Comparison of ENCODE assay signal across 19 mouse cellular contexts in the genomic region with DNA sequence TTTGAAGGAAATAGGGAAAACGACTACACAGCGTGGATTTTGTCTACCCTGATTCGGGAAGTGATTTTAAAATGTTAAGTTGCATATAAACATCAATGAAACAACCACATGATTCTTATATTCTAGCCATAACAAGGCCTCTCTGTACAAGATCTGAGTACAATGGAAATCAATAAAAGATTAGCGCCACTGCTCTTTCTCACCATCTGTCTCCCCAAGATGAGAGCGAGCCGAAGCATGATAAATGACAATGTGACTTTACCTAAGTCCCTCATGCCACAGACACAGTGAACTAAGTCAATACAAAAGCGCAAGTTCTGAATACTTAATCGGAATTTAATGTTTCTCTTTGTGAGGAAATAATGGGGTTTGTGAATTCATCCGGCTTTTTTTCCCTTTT. TPM values are rescaled to one million over a fixed set of nuclear protein-coding genes. Genes with fewer than 3 reads are reported as not detected.
DNase-seq lines count a peak whose midpoint lies in the region; ATAC-seq and TF ChIP-seq lines count a peak whose summit lies in the region.
"Had no signal": no experiment of that assay in that cellular context is flagged by ENCODE, and none has a peak within 500 bp of the region (broad histone marks: within the 10 kb centered on the region; RNA-seq: fewer than 3 reads in every experiment).

No protein-coding gene starts in this region.

- TF ChIP-seq CTCF in stomach, postnatal 0 days (IDR thresholded peaks at IDR 0.05; ENCODE audit: low read depth) = no peak

- no peak overlapping the region for H3K4me3 ChIP-seq in midbrain, embryonic 11.5 days (ENCODE audit: low read depth, low read length)
- no peak overlapping the region for H3K4me3 ChIP-seq in midbrain, embryonic 10.5 days
- H3K4me3 ChIP-seq in midbrain, embryonic 14.5 days (replicated peaks; ENCODE audit: low read depth, low read length) = no peak overlapping the region
- no peak overlapping the region for H3K4me3 ChIP-seq in midbrain, embryonic 15.5 days
- H3K4me3 ChIP-seq in stomach, embryonic 15.5 days (replicated peaks) = no peak overlapping the region
- no peak overlapping the region for H3K4me3 ChIP-seq in stomach, postnatal 0 days (ENCODE audit: low read depth, low read length)
- H3K4me3 ChIP-seq: embryonic facial prominence, embryonic 10.5 days; embryonic facial prominence, embryonic 12.5 days; forebrain, embryonic 13.5 days; forebrain, embryonic 15.5 days had no signal

- ATAC-seq in midbrain, embryonic 11.5 days (ENCODE audit: low FRiP score) = peak; percentile 83
- no peak for ATAC-seq in midbrain, embryonic 14.5 days (ENCODE audit: low FRiP score, low TSS enrichment)
- no peak for ATAC-seq in midbrain, embryonic 15.5 days (replicated peaks)
- ATAC-seq in stomach, embryonic 15.5 days (ENCODE audit: insufficient read depth, low FRiP score, low read depth) = peak; percentile 27; the same call in 1 of the 2 replicates
- no peak for ATAC-seq in stomach, postnatal 0 days (ENCODE audit: low FRiP score, low TSS enrichment)
- ATAC-seq: forebrain, embryonic 13.5 days; forebrain, embryonic 15.5 days had no signal

- H3K4me2 ChIP-seq in midbrain, embryonic 11.5 days = no peak overlapping the region
- no peak overlapping the region for H3K4me2 ChIP-seq in midbrain, embryonic 14.5 days (ENCODE audit: low read length)
- H3K4me2 ChIP-seq in midbrain, embryonic 15.5 days = no peak overlapping the region
- no peak overlapping the region for H3K4me2 ChIP-seq in stomach, embryonic 15.5 days
- H3K4me2 ChIP-seq in stomach, postnatal 0 days (replicated peaks; ENCODE audit: low read depth) = no peak overlapping the region
- H3K4me2 ChIP-seq: embryonic facial prominence, embryonic 12.5 days; forebrain, embryonic 13.5 days; forebrain, embryonic 15.5 days had no signal

- no peak for TF ChIP-seq EP300 in stomach, postnatal 0 days (optimal IDR thresholded peaks at IDR 0.05)

- 68% methylated on average over 9 of the region's 9 CpGs for WGBS in midbrain, embryonic 11.5 days
- 85% methylated on average over 9 of the region's 9 CpGs for WGBS in midbrain, embryonic 10.5 days
- 51% methylated on average over 9 of the region's 9 CpGs for WGBS in midbrain, embryonic 14.5 days
- WGBS in midbrain, embryonic 15.5 days = 50% methylated on average over 9 of the region's 9 CpGs
- WGBS in stomach, embryonic 15.5 days = 75% methylated on average over 9 of the region's 9 CpGs
- WGBS in stomach, postnatal 0 days = 69% methylated on average over 9 of the region's 9 CpGs

- H3K9ac ChIP-seq in midbrain, embryonic 11.5 days (ENCODE audit: low read length) = no peak overlapping the region
- H3K9ac ChIP-seq in midbrain, embryonic 14.5 days (replicated peaks; ENCODE audit: low read length) = no peak overlapping the region
- H3K9ac ChIP-seq in midbrain, embryonic 15.5 days = no peak overlapping the region
- no peak overlapping the region for H3K9ac ChIP-seq in stomach, embryonic 15.5 days
- H3K9ac ChIP-seq in stomach, postnatal 0 days (ENCODE audit: low read length) = no peak overlapping the region
- H3K9ac ChIP-seq: embryonic facial prominence, embryonic 12.5 days; forebrain, embryonic 13.5 days; forebrain, embryonic 15.5 days had no signal

- H3K36me3 ChIP-seq in midbrain, embryonic 11.5 days (ENCODE audit: control insufficient read depth, insufficient read depth, low read length) = no peaks in the 10 kb centered on the region
- no peaks in the 10 kb centered on the region for H3K36me3 ChIP-seq in midbrain, embryonic 10.5 days
- no peaks in the 10 kb centered on the region for H3K36me3 ChIP-seq in midbrain, embryonic 14.5 days (ENCODE audit: control insufficient read depth, insufficient read depth, low read length)
- no peaks in the 10 kb centered on the region for H3K36me3 ChIP-seq in midbrain, embryonic 15.5 days (replicated peaks)
- no peaks in the 10 kb centered on the region for H3K36me3 ChIP-seq in stomach, embryonic 15.5 days
- no peaks in the 10 kb centered on the region for H3K36me3 ChIP-seq in stomach, postnatal 0 days (ENCODE audit: control insufficient read depth, insufficient read depth, low read length)
- H3K36me3 ChIP-seq: embryonic facial prominence, embryonic 10.5 days; embryonic facial prominence, embryonic 12.5 days; forebrain, embryonic 15.5 days had no signal

- H3K27ac ChIP-seq in midbrain, embryonic 11.5 days (ENCODE audit: low read depth, low read length) = no peak overlapping the region; the same call in 1 of the 2 replicates
- H3K27ac ChIP-seq in midbrain, embryonic 10.5 days (replicated peaks) = no peak overlapping the region
- H3K27ac ChIP-seq in midbrain, embryonic 14.5 days (replicated peaks; ENCODE audit: low read depth, low read length) = no peak overlapping the region
- H3K27ac ChIP-seq in midbrain, embryonic 15.5 days = no peak overlapping the region
- H3K27ac ChIP-seq in stomach, embryonic 15.5 days = no peak overlapping the region
- H3K27ac ChIP-seq in stomach, postnatal 0 days (replicated peaks) = no peak overlapping the region
- H3K27ac ChIP-seq: embryonic facial prominence, embryonic 10.5 days; embryonic facial prominence, embryonic 12.5 days; forebrain, embryonic 13.5 days; forebrain, embryonic 15.5 days had no signal

- H3K27me3 ChIP-seq in midbrain, embryonic 11.5 days (ENCODE audit: control insufficient read depth, insufficient read depth, low read length) = no peaks in the 10 kb centered on the region
- no peaks in the 10 kb centered on the region for H3K27me3 ChIP-seq in midbrain, embryonic 10.5 days (ENCODE audit: low read depth, poor library complexity, severe bottlenecking)
- no peaks in the 10 kb centered on the region for H3K27me3 ChIP-seq in midbrain, embryonic 14.5 days (ENCODE audit: control insufficient read depth, insufficient read depth, low read length)
- no peaks in the 10 kb centered on the region for H3K27me3 ChIP-seq in midbrain, embryonic 15.5 days (replicated peaks)
- no peaks in the 10 kb centered on the region for H3K27me3 ChIP-seq in stomach, embryonic 15.5 days (replicated peaks)
- H3K27me3 ChIP-seq in stomach, postnatal 0 days (ENCODE audit: control insufficient read depth, insufficient read depth, low read length) = no peaks in the 10 kb centered on the region
- H3K27me3 ChIP-seq: embryonic facial prominence, embryonic 12.5 days; forebrain, embryonic 13.5 days; forebrain, embryonic 15.5 days had no signal

- no peaks in the 10 kb centered on the region for H3K9me3 ChIP-seq in midbrain, embryonic 11.5 days (ENCODE audit: control insufficient read depth, low read length)
- H3K9me3 ChIP-seq in midbrain, embryonic 10.5 days (replicated peaks) = 0 out of 2 replicates have a peak, but pooled peaks cover 5% of the 10 kb centered on the region
- H3K9me3 ChIP-seq in midbrain, embryonic 14.5 days (ENCODE audit: control insufficient read depth, low read length) = no peaks in the 10 kb centered on the region
- no peaks in the 10 kb centered on the region for H3K9me3 ChIP-seq in midbrain, embryonic 15.5 days
- H3K9me3 ChIP-seq in stomach, embryonic 15.5 days = no peaks in the 10 kb centered on the region
- H3K9me3 ChIP-seq in stomach, postnatal 0 days (ENCODE audit: control insufficient read depth, low read length) = no peaks in the 10 kb centered on the region
- H3K9me3 ChIP-seq: embryonic facial prominence, embryonic 10.5 days; embryonic facial prominence, embryonic 12.5 days; forebrain, embryonic 15.5 days had no signal

- DNase-seq in midbrain, embryonic 11.5 days (ENCODE audit: low spot score, missing footprints) = peak; percentile 84
- DNase-seq in midbrain, embryonic 10.5 days (ENCODE audit: low spot score) = no peak
- peak; percentile 23 for DNase-seq in midbrain, embryonic 14.5 days
- no peak for DNase-seq in stomach, postnatal 0 days (ENCODE audit: low spot score)
- no peak for DNase-seq in kidney, adult 9 months
- DNase-seq: adrenal gland, adult 2 months; adrenal gland, postnatal 10 days; adrenal gland, postnatal 25 days; cerebellum, adult 11-12 months; cerebellum, adult 2 months; cerebellum, adult 9-10 months; cerebellum, postnatal 10 days; cerebellum, postnatal 25 days had no signal

- H3K4me1 ChIP-seq in midbrain, embryonic 11.5 days (ENCODE audit: control insufficient read depth, insufficient read depth, low read length) = no peaks in the 10 kb centered on the region
- no peaks in the 10 kb centered on the region for H3K4me1 ChIP-seq in midbrain, embryonic 10.5 days
- 0 out of 2 replicates have a peak, but pooled peaks cover 5% of the 10 kb centered on the region for H3K4me1 ChIP-seq in midbrain, embryonic 14.5 days (ENCODE audit: control insufficient read depth, insufficient read depth, low read length)
- no peaks in the 10 kb centered on the region for H3K4me1 ChIP-seq in midbrain, embryonic 15.5 days
- H3K4me1 ChIP-seq in stomach, embryonic 15.5 days = no peaks in the 10 kb centered on the region
- H3K4me1 ChIP-seq in stomach, postnatal 0 days (replicated peaks; ENCODE audit: control insufficient read depth, insufficient read depth) = no peaks in the 10 kb centered on the region
- H3K4me1 ChIP-seq: embryonic facial prominence, embryonic 10.5 days; embryonic facial prominence, embryonic 12.5 days; forebrain, embryonic 13.5 days had no signal

RNA-seq across cellular contexts. Expression of a gene that starts 36.6 kb away (rescaled TPM):
- 29.3 and 30.6 TPM in 2 replicates for polyA plus RNA-seq in midbrain, embryonic 11.5 days (2014; fragmentation: Nextera tagmentation; extraction: Ambion mirVana)
- polyA plus RNA-seq in midbrain, embryonic 10.5 days (2016; fragmentation: Nextera tagmentation; extraction: Ambion mirVana) = 19.4 and 21.3 TPM in 2 replicates
- polyA plus RNA-seq in midbrain, embryonic 14.5 days (2014; fragmentation: Nextera tagmentation; extraction: Ambion mirVana) = 84.7 and 87.2 TPM in 2 replicates
- polyA plus RNA-seq in midbrain, embryonic 15.5 days (2015; fragmentation: Nextera tagmentation; extraction: Ambion mirVana) = 89.0 and 90.6 TPM in 2 replicates
- 27.9 and 32.3 TPM in 2 replicates for polyA plus RNA-seq in stomach, embryonic 15.5 days (2015; fragmentation: Nextera tagmentation; extraction: Ambion mirVana)
- polyA plus RNA-seq in stomach, postnatal 0 days (2015; fragmentation: Nextera tagmentation; extraction: Ambion mirVana) = 18.1 and 19.1 TPM in 2 replicates

Comparison
In these comparisons a context has a peak if more than half of its experiments do, and no peak if none do; other contexts are left out.
1. ATAC-seq: peak in midbrain, embryonic 11.5 days (single experiment) and stomach, embryonic 15.5 days (single experiment); none in midbrain, embryonic 14.5 days (single experiment), midbrain, embryonic 15.5 days (single experiment) and stomach, postnatal 0 days (single experiment).
2. DNase-seq: peak in midbrain, embryonic 11.5 days (single experiment) and midbrain, embryonic 14.5 days (single experiment); none in midbrain, embryonic 10.5 days (single experiment), stomach, postnatal 0 days (single experiment) and kidney, adult 9 months (single experiment).